Mouse (Mus musculus) cerebellum, adult 2 months (tissue): Measurements from ENCODE around the gene Tuba1b. TPM values are rescaled to one million over a fixed set of nuclear protein-coding genes. Genes with fewer than 3 reads are reported as not detected.

ENCODE experiments used
- DNase-seq, 2 experiments: peaks; one replicate each; pipeline ENCODE4 v3.0.0; 2021
- H3K27ac ChIP-seq: fragments of 200-500 bp; 2 replicates; pipeline ENCODE4 v1.5.1; 2012; ENCODE audit warnings: low read length, control low read depth, inconsistent platforms; ENCODE audit not compliant: insufficient read depth
- H3K27me3 ChIP-seq: fragments of 200-500 bp; 2 replicates; pipeline ENCODE4 v1.6.1; 2012; ENCODE audit warnings: inconsistent platforms, mild to moderate bottlenecking, low read length, moderate library complexity; ENCODE audit not compliant: control insufficient read depth, insufficient read depth
- H3K4me1 ChIP-seq: fragments of 200-500 bp; 2 replicates; pipeline ENCODE4 v1.6.1; 2011; ENCODE audit warnings: low read length; ENCODE audit not compliant: control insufficient read depth, insufficient read depth
- H3K4me3 ChIP-seq: fragments of 200-500 bp; replicated peaks from 2 replicates; pipeline ENCODE3; 2011; ENCODE audit warnings: mild to moderate bottlenecking, low read depth, low read length, control low read depth; ENCODE audit not compliant: insufficient read depth
- CTCF ChIP-seq: fragments of 200-500 bp; IDR thresholded peaks from 2 replicates; pipeline ENCODE4 v1.5.1; 2011; ENCODE audit warnings: low read depth, mild to moderate bottlenecking, control low read depth, low read length, moderate library complexity, borderline replicate concordance; ENCODE audit not compliant: insufficient read depth
- POLR2A ChIP-seq: fragments of 200-500 bp; IDR thresholded peaks from 2 replicates; pipeline ENCODE4 v1.6.1; 2011; ENCODE audit warnings: low read length, control low read depth, borderline replicate concordance; ENCODE audit not compliant: insufficient read depth
- WGBS: fragments of 180-500 bp; shearing (Covaris S2); methylation state at CpG from one replicate; pipeline ENCODE4 v1.1.7; 2018; 5-methylcytosine and 5-hydroxymethylcytosine counted together
- polyA plus RNA-seq: library from polyadenylated mRNA; depleted of rRNA; stranded (reverse); fragments of >200 nt; gene quantifications from 2 replicates; pipeline ENCODE4 v1.2.3, GENCODE M21; 2012; rRNA removed

Gene Tuba1b
- 1,352 and 1,359 TPM in 2 replicates for polyA plus RNA-seq

- Histone ChIP-seq H3K4me3 (peak within 1 kb of the TSS; percentile 95), H3K27me3 (no peaks in the 10 kb centered on the region), H3K4me1 (peaks cover 10% of the 10 kb centered on the region; the same call in 1 of the 2 replicates), H3K27ac (peak within 1 kb of the TSS; percentile 99)
- under 1% methylated on average over 58 of the region's 58 CpGs for WGBS
- peak; percentile 86 for TF ChIP-seq POLR2A
- no peak for TF ChIP-seq CTCF
- peak; percentile 93 to 95 for DNase-seq
Measured at GRCm38 (mm10) chr15:98934217-98934839, at the start of gene Tuba1b. TSS of gene Tuba1b (minus strand) at chr15:98934565.

- peak overlapping the region; percentile 63; the same call in 1 of the 2 replicates for H3K27ac ChIP-seq
- peak overlapping the region; percentile 44 for H3K4me3 ChIP-seq
- DNase-seq, result peak; percentile 41 to 49
- WGBS, result 29% methylated on average over 16 of the region's 16 CpGs
- TF ChIP-seq POLR2A, result no peak
- no peak for TF ChIP-seq CTCF
- peaks cover 9% of the 10 kb centered on the region; the same call in 1 of the 2 replicates for H3K4me1 ChIP-seq
- no peaks in the 10 kb centered on the region for H3K27me3 ChIP-seq
Measured at GRCm38 (mm10) chr15:98983431-98984081, 49.2 kb upstream of the Tuba1b start.

- Histone ChIP-seq H3K4me3 (no peak overlapping the region), H3K4me1 (peaks cover 16% of the 10 kb centered on the region), H3K27me3 (no peaks in the 10 kb centered on the region), H3K27ac (no peak overlapping the region)
- no peak for DNase-seq
- no peak for TF ChIP-seq POLR2A
- no peak for TF ChIP-seq CTCF
- WGBS, result 72% methylated on average over 6 of the region's 6 CpGs
Measured at GRCm38 (mm10) chr15:98982100-98982499, 47.7 kb upstream of the Tuba1b start.

- Histone ChIP-seq H3K4me3 (no peak overlapping the region), H3K27me3 (no peaks in the 10 kb centered on the region), H3K27ac (no peak overlapping the region), H3K4me1 (peaks cover 17% of the 10 kb centered on the region)
- TF ChIP-seq POLR2A (no peak), CTCF (no peak)
- 56% methylated on average over 7 of the region's 7 CpGs for WGBS
- peak in 1 of 2 experiments; percentile 26 for DNase-seq
Measured at GRCm38 (mm10) chr15:98980012-98980614, 45.7 kb upstream of the Tuba1b start.

DNA sequence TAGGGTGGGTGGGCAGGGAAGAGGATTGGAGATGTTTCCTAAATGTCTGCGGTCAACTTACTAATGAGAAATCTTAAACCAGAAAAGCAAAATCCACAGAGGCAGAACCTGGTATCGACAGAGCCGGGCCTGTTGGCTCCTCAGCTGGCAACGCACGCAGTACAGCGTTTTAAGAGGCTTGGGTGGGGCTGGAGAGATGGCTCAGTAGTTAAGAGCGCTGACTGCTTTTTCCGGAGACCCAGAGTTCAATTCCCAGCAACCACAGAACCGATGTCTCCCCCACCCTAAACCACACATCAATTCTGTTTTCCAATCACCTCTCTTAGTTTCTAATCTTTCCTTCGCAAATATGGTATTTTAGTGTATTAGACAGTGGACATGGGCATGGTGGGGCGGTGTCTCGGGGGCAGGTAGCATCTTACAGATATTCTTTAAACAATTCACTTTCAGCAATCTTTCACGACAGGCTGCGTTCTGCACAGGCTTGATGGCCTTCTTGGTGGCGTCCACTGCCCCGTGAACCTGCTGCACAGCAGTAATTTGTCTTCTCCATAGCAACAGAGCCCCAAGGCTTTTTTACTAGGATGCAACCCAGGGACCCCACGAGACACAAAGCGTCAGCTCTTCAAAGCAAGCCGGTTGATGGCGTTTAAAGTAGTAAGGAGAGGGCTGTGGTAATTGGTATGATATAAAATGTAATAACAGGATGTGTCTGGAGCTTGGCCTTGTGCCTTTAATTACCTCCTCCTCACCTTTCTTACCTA lies 44.2 kb upstream of the Tuba1b start:
- Histone ChIP-seq H3K4me1 (peaks cover 15% of the 10 kb centered on the region), H3K4me3 (no peak overlapping the region), H3K27ac (no peak overlapping the region), H3K27me3 (no peaks in the 10 kb centered on the region)
- WGBS, result 71% methylated on average over 20 of the region's 20 CpGs
- DNase-seq, result no peak
- TF ChIP-seq POLR2A, result no peak
- TF ChIP-seq CTCF, result no peak

DNA sequence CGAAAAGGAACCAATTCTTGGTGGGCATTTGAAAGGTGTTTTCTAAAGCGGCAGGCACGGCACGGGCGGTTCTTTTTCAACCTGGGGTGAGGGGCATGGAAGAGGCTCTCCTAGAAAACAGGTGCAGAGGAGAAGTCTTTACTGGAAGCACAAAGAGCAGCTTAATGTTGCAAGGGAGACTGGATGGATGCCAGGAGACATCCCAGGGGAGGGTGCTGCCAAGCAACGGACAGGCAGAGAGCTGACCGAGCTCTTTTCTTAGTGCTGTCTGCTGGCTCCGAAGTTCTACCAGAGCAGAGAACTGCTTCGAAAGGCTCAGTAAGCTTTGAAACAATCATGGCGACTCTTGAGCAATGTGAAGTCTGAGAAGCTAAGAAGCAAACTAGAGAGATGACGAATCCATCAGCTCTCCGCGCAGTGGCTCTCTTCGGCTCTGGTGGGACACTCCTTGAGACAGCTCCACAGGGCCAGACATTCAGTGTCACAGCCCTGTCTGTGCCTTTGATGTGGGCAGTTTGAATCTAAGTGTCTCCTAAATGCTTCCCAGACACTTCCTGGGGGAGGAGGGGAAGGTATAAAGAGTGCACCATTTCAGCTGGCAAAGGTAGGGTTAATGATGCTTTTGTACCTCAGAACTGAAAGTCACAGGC lies 43.5 kb upstream of the Tuba1b start:
- WGBS, result 45% methylated on average over 14 of the region's 14 CpGs
- H3K4me1 ChIP-seq, result peaks cover 14% of the 10 kb centered on the region
- no peak overlapping the region for H3K4me3 ChIP-seq
- H3K27me3 ChIP-seq, result no peaks in the 10 kb centered on the region
- peak; percentile 54 to 65 for DNase-seq
- TF ChIP-seq CTCF (no peak), POLR2A (no peak)
- H3K27ac ChIP-seq, result no peak overlapping the region
